Mouse (Mus musculus): ENCODE results near the gene Kdm5a.

GRCm38 (mm10) chr6:120364523-120364905 is 590 bp downstream of the Kdm5a start:
- no peak for TF ChIP-seq MAX (IDR thresholded peaks at IDR 0.05; ENCODE audit: low read depth)
- TF ChIP-seq TCF12 (IDR thresholded peaks at IDR 0.05; ENCODE audit: insufficient read depth, poor library complexity, severe bottlenecking): no peak
- no peak for TF ChIP-seq E2F4 (IDR thresholded peaks at IDR 0.05; ENCODE audit: insufficient read depth)
- TF ChIP-seq POLR2A (IDR thresholded peaks at IDR 0.05; ENCODE audit: insufficient read length, low read depth): no peak
- TF ChIP-seq MYOG (IDR thresholded peaks at IDR 0.05; ENCODE audit: control insufficient read depth in 1 of 3, insufficient read depth in 1 of 3, insufficient read length in 2 of 3, low read depth in 2 of 3): no peak
- TF ChIP-seq REST (IDR thresholded peaks at IDR 0.05; ENCODE audit: insufficient read depth, insufficient read length): no peak
- no peak for TF ChIP-seq USF1 (IDR thresholded peaks at IDR 0.05; ENCODE audit: low read depth)
- TF ChIP-seq CEBPB (IDR thresholded peaks at IDR 0.05; ENCODE audit: insufficient read depth, poor library complexity, severe bottlenecking): no peak
- no peak for TF ChIP-seq TCF3 (IDR thresholded peaks at IDR 0.05; ENCODE audit: insufficient read length, low read depth)
- TF ChIP-seq POLR2AphosphoS2 (IDR thresholded peaks at IDR 0.05; ENCODE audit: insufficient read length, low read depth): no peak
- no peak for TF ChIP-seq SRF (IDR thresholded peaks at IDR 0.05; ENCODE audit: control insufficient read depth, insufficient read length, low read depth)
